Comparison of ENCODE assay signal across 18 mouse cellular contexts in the genomic region with DNA sequence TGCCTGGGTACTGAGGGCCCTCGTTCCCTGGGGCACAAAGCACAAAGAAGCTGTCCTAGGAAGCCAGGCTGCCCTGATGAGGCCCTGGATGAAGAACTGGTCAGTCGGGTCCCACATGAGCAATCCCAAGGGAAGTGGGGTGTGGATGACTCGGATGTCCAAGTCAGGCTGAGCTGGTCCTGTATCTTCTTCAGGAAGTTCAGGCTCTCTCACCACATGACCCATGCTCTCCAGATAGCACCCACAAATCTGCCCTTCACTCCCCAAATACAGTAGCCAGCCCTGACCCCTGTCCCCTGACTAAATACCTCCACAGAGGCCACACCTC. TPM values are rescaled to one million over a fixed set of nuclear protein-coding genes. Genes with fewer than 3 reads are reported as not detected.
DNase-seq lines count a peak whose midpoint lies in the region; ATAC-seq and TF ChIP-seq lines count a peak whose summit lies in the region.
"Had no signal": no experiment of that assay in that cellular context is flagged by ENCODE, and none has a peak within 500 bp of the region (broad histone marks: within the 10 kb centered on the region; RNA-seq: fewer than 3 reads in every experiment).

No protein-coding gene starts in this region.

- no peak overlapping the region for H3K4me3 ChIP-seq in midbrain, embryonic 15.5 days
- no peak overlapping the region for H3K4me3 ChIP-seq in midbrain, embryonic 16.5 days (ENCODE audit: low read depth, low read length)
- no peak overlapping the region for H3K4me3 ChIP-seq in hindbrain, embryonic 13.5 days
- no peak overlapping the region for H3K4me3 ChIP-seq in olfactory bulb, adult 2 months (ENCODE audit: insufficient read depth, low read depth, low read length)
- H3K4me3 ChIP-seq: limb, embryonic 12.5 days had no signal

- H3K27me3 ChIP-seq in midbrain, embryonic 15.5 days (replicated peaks): no peaks in the 10 kb centered on the region
- H3K27me3 ChIP-seq in midbrain, embryonic 16.5 days (ENCODE audit: control insufficient read depth, insufficient read depth, low read depth, low read length): no peaks in the 10 kb centered on the region
- H3K27me3 ChIP-seq in hindbrain, embryonic 13.5 days: no peaks in the 10 kb centered on the region
- H3K27me3 ChIP-seq: limb, embryonic 12.5 days had no signal

- no peak overlapping the region for H3K4me2 ChIP-seq in midbrain, embryonic 15.5 days
- H3K4me2 ChIP-seq in midbrain, embryonic 16.5 days (ENCODE audit: low read length): no peak overlapping the region
- H3K4me2 ChIP-seq in hindbrain, embryonic 13.5 days: no peak overlapping the region
- H3K4me2 ChIP-seq: heart, embryonic 11.5 days; limb, embryonic 12.5 days had no signal

- ATAC-seq in midbrain, embryonic 15.5 days (replicated peaks): 0 out of 2 replicates have a peak, but pooled peaks have one; percentile 11
- no peak for ATAC-seq in midbrain, embryonic 16.5 days
- peak; percentile 28; the same call in 1 of the 2 replicates for ATAC-seq in hindbrain, embryonic 13.5 days (ENCODE audit: low FRiP score)
- no peak for ATAC-seq in inflammation-experienced regulatory T-cells, adult 6 months
- ATAC-seq: lung, postnatal 0 days had no signal

- WGBS in midbrain, embryonic 15.5 days: 12% methylated on average over 3 of the region's 3 CpGs
- 19% methylated on average over 3 of the region's 3 CpGs for WGBS in midbrain, embryonic 16.5 days
- 16% methylated on average over 3 of the region's 3 CpGs for WGBS in hindbrain, embryonic 13.5 days
- 41% methylated on average over 3 of the region's 3 CpGs for WGBS in olfactory bulb, adult 2 months

- H3K4me1 ChIP-seq in midbrain, embryonic 15.5 days: peaks cover 31% of the 10 kb centered on the region
- H3K4me1 ChIP-seq in midbrain, embryonic 16.5 days (ENCODE audit: control insufficient read depth, insufficient read depth, low read length): peaks cover 17% of the 10 kb centered on the region
- peaks cover 52% of the 10 kb centered on the region for H3K4me1 ChIP-seq in hindbrain, embryonic 13.5 days (replicated peaks)
- peaks cover 49% of the 10 kb centered on the region for H3K4me1 ChIP-seq in olfactory bulb, adult 2 months (ENCODE audit: control insufficient read depth, insufficient read depth, low read length)
- H3K4me1 ChIP-seq: limb, embryonic 12.5 days had no signal

- intact Hi-C loops in heart, postnatal 25 days (cut with DNase I): no loop called here

- DNase-seq in heart, adult 11 months: peak; percentile 90
- no peak for DNase-seq in heart, postnatal 25 days (ENCODE audit: low spot score)
- DNase-seq: spleen, adult 18-20 months; thymus, postnatal 4 days had no signal

- no peak for TF ChIP-seq CTCF in olfactory bulb, adult 2 months (IDR thresholded peaks at IDR 0.05; ENCODE audit: insufficient read depth, low read depth, low read length)

- no peak for TF ChIP-seq POLR2A in olfactory bulb, adult 2 months (IDR thresholded peaks at IDR 0.05; ENCODE audit: insufficient read depth, low read depth, low read length)

- no peaks in the 10 kb centered on the region for H3K36me3 ChIP-seq in midbrain, embryonic 15.5 days (replicated peaks)
- H3K36me3 ChIP-seq in midbrain, embryonic 16.5 days (ENCODE audit: control insufficient read depth, insufficient read depth, low read length): no peaks in the 10 kb centered on the region; the same call in 1 of the 2 replicates
- H3K36me3 ChIP-seq in hindbrain, embryonic 13.5 days: peaks cover 5% of the 10 kb centered on the region
- H3K36me3 ChIP-seq: limb, embryonic 12.5 days had no signal

- 0 out of 2 replicates have a peak overlapping the region, but pooled peaks have one; percentile 25 for H3K27ac ChIP-seq in midbrain, embryonic 15.5 days
- no peak overlapping the region for H3K27ac ChIP-seq in midbrain, embryonic 16.5 days (ENCODE audit: low read length)
- no peak overlapping the region for H3K27ac ChIP-seq in hindbrain, embryonic 13.5 days
- peak overlapping the region; percentile 35 for H3K27ac ChIP-seq in olfactory bulb, adult 2 months (ENCODE audit: insufficient read depth, low read depth, low read length)
- H3K27ac ChIP-seq: kidney, postnatal 0 days; limb, embryonic 12.5 days; stomach, postnatal 0 days had no signal

- no peak overlapping the region for H3K9ac ChIP-seq in midbrain, embryonic 15.5 days
- no peak overlapping the region for H3K9ac ChIP-seq in midbrain, embryonic 16.5 days (ENCODE audit: low read depth, low read length)
- H3K9ac ChIP-seq in hindbrain, embryonic 13.5 days: no peak overlapping the region; the same call in 1 of the 2 replicates
- H3K9ac ChIP-seq: limb, embryonic 12.5 days had no signal

- no peaks in the 10 kb centered on the region for H3K9me3 ChIP-seq in midbrain, embryonic 15.5 days
- H3K9me3 ChIP-seq in midbrain, embryonic 16.5 days (replicated peaks; ENCODE audit: control insufficient read depth, low read length, poor library complexity, severe bottlenecking): no peaks in the 10 kb centered on the region
- H3K9me3 ChIP-seq in hindbrain, embryonic 13.5 days: no peaks in the 10 kb centered on the region
- H3K9me3 ChIP-seq: limb, embryonic 12.5 days had no signal

RNA-seq across cellular contexts. Expression of a gene that starts 14.8 kb away (rescaled TPM):
- total RNA-seq in heart, postnatal 25 days (2021): 10 to 100 TPM; 20.5 to 21.3 TPM
- 28.4 and 33.9 TPM in 2 replicates for polyA plus RNA-seq in midbrain, embryonic 15.5 days (2015; fragmentation: Nextera tagmentation; extraction: Ambion mirVana)
- polyA plus RNA-seq in midbrain, embryonic 16.5 days (2015; fragmentation: Nextera tagmentation; extraction: Ambion mirVana): 24.5 and 25.9 TPM in 2 replicates
- 17.7 and 18.4 TPM in 2 replicates for polyA plus RNA-seq in hindbrain, embryonic 13.5 days (2015; fragmentation: Nextera tagmentation; extraction: Ambion mirVana)
- polyA plus RNA-seq in olfactory bulb, adult 2 months (2012; ENCODE audit: insufficient read depth, insufficient read length, low replicate concordance, missing spikeins): not detected in 2 replicates
- 1 to 10 TPM; 1.1 to 1.9 (median 1.3) TPM for polyA plus RNA-seq in inflammation-experienced regulatory T-cells, adult 6 months (2017; shearing (Covaris generic))

RNA-seq across cellular contexts. Expression of a gene that starts 43.4 kb away (rescaled TPM):
- not detected for total RNA-seq in heart, postnatal 25 days (2021)
- 0.83 and 1.2 TPM in 2 replicates for polyA plus RNA-seq in midbrain, embryonic 15.5 days (2015; fragmentation: Nextera tagmentation; extraction: Ambion mirVana)
- 0.77 and 1.1 TPM in 2 replicates for polyA plus RNA-seq in midbrain, embryonic 16.5 days (2015; fragmentation: Nextera tagmentation; extraction: Ambion mirVana)
- polyA plus RNA-seq in hindbrain, embryonic 13.5 days (2015; fragmentation: Nextera tagmentation; extraction: Ambion mirVana): 0.26 and 0.66 TPM in 2 replicates
- not detected in 2 replicates for polyA plus RNA-seq in olfactory bulb, adult 2 months (2012; ENCODE audit: insufficient read depth, insufficient read length, low replicate concordance, missing spikeins)
- polyA plus RNA-seq in inflammation-experienced regulatory T-cells, adult 6 months (2017; shearing (Covaris generic)): not detected
- total RNA-seq: adrenal gland, adult 18-20 months; hematopoietic stem cell, adult 5-6 weeks; layer of hippocampus, postnatal 36 days; monocyte, adult 5-6 weeks had no signal
- polyA plus RNA-seq: heart, embryonic 11.5 days; limb, embryonic 12.5 days had no signal

RNA-seq across cellular contexts. Expression of a gene that starts 50.3 kb away (rescaled TPM):
- 10 to 100 TPM; 14.6 to 17.5 TPM for total RNA-seq in heart, postnatal 25 days (2021)
- polyA plus RNA-seq in midbrain, embryonic 15.5 days (2015; fragmentation: Nextera tagmentation; extraction: Ambion mirVana): 25.4 and 26.2 TPM in 2 replicates
- polyA plus RNA-seq in midbrain, embryonic 16.5 days (2015; fragmentation: Nextera tagmentation; extraction: Ambion mirVana): 24.2 and 27.9 TPM in 2 replicates
- polyA plus RNA-seq in hindbrain, embryonic 13.5 days (2015; fragmentation: Nextera tagmentation; extraction: Ambion mirVana): 31.6 and 31.9 TPM in 2 replicates
- 69.3 TPM in 1 of 2 replicates, not detected in the other for polyA plus RNA-seq in olfactory bulb, adult 2 months (2012; ENCODE audit: insufficient read depth, insufficient read length, low replicate concordance, missing spikeins)
- polyA plus RNA-seq in inflammation-experienced regulatory T-cells, adult 6 months (2017; shearing (Covaris generic)): 10 to 100 TPM; 18.8 to 32.6 (median 20.8) TPM

RNA-seq across cellular contexts. Expression of a gene that starts 53.7 kb away (rescaled TPM):
- under 1 TPM; 0.22 to 0.23 TPM for total RNA-seq in heart, postnatal 25 days (2021)
- 0.83 and 0.96 TPM in 2 replicates for polyA plus RNA-seq in midbrain, embryonic 15.5 days (2015; fragmentation: Nextera tagmentation; extraction: Ambion mirVana)
- 0.87 and 0.90 TPM in 2 replicates for polyA plus RNA-seq in midbrain, embryonic 16.5 days (2015; fragmentation: Nextera tagmentation; extraction: Ambion mirVana)
- polyA plus RNA-seq in hindbrain, embryonic 13.5 days (2015; fragmentation: Nextera tagmentation; extraction: Ambion mirVana): 0.82 and 0.98 TPM in 2 replicates
- polyA plus RNA-seq in olfactory bulb, adult 2 months (2012; ENCODE audit: insufficient read depth, insufficient read length, low replicate concordance, missing spikeins): not detected in 2 replicates
- under 1 TPM; 0.55 to 0.63 (median 0.63) TPM for polyA plus RNA-seq in inflammation-experienced regulatory T-cells, adult 6 months (2017; shearing (Covaris generic))

RNA-seq across cellular contexts. Expression of a gene that starts 55.2 kb away (rescaled TPM):
- 1 to 10 TPM; 5.8 to 6.4 TPM for total RNA-seq in heart, postnatal 25 days (2021)
- polyA plus RNA-seq in midbrain, embryonic 15.5 days (2015; fragmentation: Nextera tagmentation; extraction: Ambion mirVana): 30.6 and 31.7 TPM in 2 replicates
- 28.5 and 34.7 TPM in 2 replicates for polyA plus RNA-seq in midbrain, embryonic 16.5 days (2015; fragmentation: Nextera tagmentation; extraction: Ambion mirVana)
- 26.7 and 30.4 TPM in 2 replicates for polyA plus RNA-seq in hindbrain, embryonic 13.5 days (2015; fragmentation: Nextera tagmentation; extraction: Ambion mirVana)
- not detected in 2 replicates for polyA plus RNA-seq in olfactory bulb, adult 2 months (2012; ENCODE audit: insufficient read depth, insufficient read length, low replicate concordance, missing spikeins)
- 10 to 100 TPM; 27.4 to 43.6 (median 41.6) TPM for polyA plus RNA-seq in inflammation-experienced regulatory T-cells, adult 6 months (2017; shearing (Covaris generic))

Comparison
In these comparisons a context has a peak if more than half of its experiments do, and no peak if none do; other contexts are left out.
1. ATAC-seq: peak in midbrain, embryonic 15.5 days (single experiment) and hindbrain, embryonic 13.5 days (single experiment); none in midbrain, embryonic 16.5 days (single experiment) and inflammation-experienced regulatory T-cells, adult 6 months (single experiment).
2. H3K27ac ChIP-seq: peak in midbrain, embryonic 15.5 days (single experiment) and olfactory bulb, adult 2 months (single experiment); none in midbrain, embryonic 16.5 days (single experiment) and hindbrain, embryonic 13.5 days (single experiment).